Mouse (Mus musculus) thymus, postnatal 4 days (tissue): ENCODE data around the gene Xylt2.
A peak's percentile ranks its signal among the peaks of the same experiment; 100 is the strongest.
"Not testable (repeated sequence)": the region's sequence is repeated elsewhere in the genome, so short reads cannot be mapped to it uniquely, and the experiment has no call there.

ENCODE experiments used
- DNase-seq: peaks from one replicate; pipeline ENCODE4 v3.0.0; 2021

The Xylt2 gene

DNA sequence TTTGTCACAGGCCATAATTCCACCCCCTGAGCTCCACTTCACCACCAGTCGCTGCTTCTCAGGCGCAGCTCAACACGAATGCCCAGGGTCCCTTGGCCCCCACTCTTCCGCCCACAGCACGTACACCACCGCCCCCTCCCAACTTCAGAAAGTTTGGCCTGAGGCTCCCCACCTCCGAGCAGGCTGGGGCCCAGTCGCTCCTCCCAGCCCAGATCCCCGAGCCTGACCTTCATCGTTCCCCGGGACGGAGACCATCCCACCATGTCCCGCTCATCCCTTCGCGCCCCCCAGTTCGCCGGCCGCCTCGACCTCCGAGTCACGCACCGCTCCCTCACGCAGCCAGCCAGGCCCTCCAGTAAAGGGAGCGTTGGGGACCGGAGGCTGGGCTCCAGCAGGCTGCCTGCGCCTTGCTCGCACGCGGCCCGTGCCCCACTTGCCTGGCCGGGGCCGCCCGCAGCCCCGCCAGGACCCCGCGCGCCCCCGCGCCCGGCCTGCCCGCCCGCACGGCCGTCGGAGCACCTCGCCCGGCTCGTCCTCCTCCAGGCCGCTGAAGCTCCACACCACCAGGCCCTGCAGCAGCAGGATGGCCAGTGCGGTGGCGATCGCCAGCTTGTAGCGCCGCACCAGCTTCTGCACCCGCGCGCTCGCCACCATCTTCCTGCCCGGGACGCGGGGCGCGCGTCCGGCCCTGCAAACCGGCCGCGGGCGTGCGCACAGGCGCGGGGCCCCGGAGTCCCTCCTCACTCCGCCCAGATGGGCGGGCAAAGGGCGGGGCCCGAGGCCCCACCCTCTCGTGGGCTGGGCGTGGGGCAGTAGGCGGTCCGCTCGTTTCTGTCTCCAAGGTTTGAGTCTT is at the start of gene Xylt2:
Gene Xylt2 (minus strand): TSS at position 762 of the 853 bp plus-strand sequence.
- peak; percentile 96 for DNase-seq

DNA sequence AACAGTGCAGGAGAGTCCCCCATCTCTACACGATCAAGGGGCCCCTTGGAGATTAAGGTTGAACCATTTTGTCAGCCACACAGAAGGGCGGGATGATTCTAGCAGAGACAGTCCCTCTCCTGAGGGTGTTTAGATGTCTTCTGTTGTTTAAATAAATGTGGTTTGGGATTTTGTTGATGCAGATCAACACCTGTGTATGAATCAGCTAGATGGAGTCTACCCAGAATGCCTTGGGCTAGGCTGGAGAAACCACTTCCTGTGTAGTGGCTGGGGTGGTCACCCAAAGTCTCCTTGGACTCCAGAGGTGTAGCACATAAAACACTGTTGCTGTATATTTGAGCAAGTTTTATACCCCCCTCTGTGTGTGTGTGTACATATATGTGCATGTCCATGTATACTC is 41.9 kb upstream of the Xylt2 start:
- DNase-seq = peak; percentile 40

DNA sequence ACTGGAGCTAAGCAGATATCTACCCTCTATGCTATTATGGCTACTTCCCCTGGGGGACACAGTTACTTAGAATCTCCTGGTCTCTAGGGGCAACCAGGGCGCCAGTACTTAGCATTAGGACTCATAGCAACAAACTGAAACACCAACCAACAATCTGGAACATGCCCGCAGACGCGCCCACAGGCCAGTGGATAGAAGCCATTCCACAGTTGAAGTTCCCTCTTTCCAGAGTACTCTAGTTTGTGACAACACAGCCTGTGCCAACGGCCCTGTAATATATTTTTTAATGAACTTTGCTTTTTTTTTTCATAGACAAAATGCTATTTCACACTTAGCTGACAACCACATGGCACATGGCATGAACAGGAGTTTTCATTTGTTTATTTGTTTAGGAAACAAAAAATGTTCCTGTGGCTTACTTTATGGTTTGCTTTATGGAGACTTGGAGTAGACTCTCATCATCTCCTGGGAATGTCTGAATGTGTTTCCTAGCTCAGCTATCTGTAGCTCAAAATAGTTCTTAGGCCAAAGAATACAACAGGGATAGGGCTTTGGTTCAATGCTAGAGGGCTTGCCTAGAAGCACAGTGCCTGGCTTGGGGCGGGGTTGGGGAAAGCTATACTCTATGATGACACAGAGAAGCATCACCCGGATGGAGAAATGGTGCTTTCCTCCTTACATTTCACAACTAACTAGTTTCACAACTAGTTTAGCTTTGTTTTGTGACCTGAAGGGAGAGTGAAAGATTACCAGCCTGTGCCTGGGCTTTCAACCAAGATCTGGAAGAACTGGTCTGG is 41.0 kb upstream of the Xylt2 start:
- peak; percentile 16 for DNase-seq

DNA sequence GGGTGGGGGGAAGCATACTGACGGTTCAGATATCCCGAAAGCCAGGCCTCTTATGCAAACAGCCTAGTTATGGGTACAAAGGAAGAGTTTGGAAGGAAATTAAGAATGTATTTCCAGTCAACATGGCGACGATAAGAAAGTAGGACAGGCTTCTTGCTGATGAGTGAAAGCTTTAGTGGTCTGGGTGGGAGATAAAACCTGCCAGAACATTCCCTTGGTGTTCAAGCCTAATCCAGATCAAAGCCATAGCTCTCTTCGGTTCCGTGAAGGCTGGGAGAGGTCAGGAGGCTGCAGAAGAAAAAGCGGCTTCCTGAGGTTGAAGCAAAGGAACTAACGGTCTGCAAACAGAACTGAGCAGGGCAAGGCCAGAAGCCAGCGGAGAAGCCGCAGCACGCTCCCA is 39.9 kb upstream of the Xylt2 start:
- DNase-seq = peak; percentile 16

DNA sequence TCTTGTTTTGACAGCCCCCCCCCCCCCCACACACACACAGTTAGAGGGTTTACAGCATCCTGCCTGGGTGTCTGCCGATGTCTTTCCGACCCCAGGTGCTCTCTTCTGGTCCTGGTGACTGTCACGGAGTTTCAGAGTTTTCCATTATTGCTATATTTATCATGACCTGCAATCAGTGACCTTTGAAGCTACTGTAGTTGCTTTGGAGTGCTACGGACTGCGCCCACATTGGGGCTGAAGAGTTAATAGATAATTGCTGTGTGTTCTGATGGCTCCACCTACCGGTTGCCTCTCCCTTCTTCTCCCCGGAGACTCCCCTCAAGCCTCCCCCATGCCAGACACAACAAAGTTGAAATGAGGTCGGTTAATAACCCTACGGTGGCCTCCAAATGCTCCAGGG is 39.4 kb upstream of the Xylt2 start:
- DNase-seq = peak; percentile 72

DNA sequence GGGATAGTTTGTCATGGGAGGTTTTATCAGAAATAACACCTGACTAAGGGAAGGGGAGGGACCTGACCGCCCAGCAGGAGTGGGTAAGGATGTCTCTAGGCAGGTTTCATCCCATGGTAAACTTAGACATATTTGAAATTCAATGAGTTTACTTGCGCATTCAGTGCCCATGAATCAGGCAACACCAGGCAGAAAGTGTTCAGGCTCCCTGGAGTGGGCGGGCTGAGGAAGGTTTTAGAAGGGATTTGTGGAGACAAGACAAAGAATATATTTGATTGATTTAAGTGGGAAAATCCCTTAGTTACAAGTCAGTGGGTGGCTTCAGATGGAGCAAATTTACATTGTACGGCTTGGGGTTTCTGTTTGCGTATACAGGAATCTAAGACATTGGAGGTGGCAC is 38.3 kb upstream of the Xylt2 start:
- no peak for DNase-seq

DNA sequence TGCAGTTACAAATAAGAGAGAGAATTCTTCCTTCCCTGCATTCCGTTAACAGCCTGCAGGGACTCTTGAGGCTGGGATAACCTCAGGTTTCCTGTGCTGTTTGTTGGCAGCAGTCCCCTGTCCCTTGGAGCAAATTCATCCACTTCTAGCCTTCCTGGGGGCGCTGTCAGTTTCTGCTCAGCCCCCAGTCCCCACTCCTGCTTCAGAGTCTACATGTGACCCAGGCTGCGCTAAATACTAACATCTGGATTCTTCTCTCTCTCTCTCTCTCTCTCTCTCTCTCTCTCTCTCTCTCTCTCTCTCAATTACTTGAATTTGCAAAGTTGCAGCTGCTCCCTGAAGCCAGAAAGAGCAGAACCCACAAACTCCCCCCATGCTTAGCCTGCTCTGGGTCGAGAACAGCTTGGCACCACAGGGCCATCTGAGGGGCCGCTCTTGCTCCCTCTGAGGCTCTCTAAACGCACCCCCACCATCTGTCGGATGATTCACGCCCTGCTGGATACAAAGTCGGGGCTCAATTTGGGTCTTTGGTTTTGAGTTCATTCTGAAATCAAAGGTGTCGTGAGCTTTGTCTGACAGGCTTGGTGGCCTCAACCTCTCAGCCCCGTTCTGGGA is 36.0 kb upstream of the Xylt2 start:
- peak; percentile 36 for DNase-seq

DNA sequence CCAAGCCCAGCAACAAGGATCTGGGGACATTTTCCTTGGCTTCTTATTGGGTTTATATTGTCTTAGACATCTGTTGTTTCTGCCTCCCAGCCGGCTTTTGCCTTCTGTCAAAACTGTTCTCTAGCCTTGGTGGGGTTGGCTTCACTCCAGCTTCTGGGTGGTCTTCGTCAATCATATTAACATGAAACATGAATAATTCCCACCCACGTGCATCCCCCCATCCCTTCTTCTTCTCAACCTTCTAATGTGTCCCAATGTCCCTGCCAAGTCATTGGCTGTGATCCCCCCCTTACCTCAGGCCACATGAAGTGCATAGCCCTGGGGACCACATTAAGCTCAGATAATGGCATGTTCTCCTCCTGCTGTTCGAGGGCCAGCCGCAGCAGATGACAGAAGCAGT is 27.2 kb upstream of the Xylt2 start, which contains the start of gene Gm11541:
Gene Gm11541 (minus strand): TSS at position 28 of the 400 bp plus-strand sequence.
- no peak for DNase-seq

DNA sequence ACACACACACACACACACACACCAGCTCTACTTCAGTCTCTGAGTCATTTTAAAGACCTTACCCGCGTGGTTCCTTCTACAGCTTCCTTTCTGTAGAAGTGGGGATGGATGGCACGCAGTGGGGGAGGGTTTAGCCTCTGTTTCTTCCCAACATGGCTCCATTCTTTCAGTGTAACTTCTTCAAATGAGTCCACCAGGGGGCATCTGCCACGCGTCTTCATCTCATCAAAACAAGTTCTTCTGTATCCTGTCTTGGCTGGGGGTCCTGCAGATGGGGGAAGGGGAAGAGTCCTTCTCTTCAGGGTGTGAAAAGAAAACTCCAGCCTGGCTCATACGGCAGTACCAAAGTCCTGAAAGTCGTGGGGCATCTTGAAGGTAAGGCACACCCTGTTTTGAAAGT is 26.7 kb upstream of the Xylt2 start:
- DNase-seq = peak; percentile 46

DNA sequence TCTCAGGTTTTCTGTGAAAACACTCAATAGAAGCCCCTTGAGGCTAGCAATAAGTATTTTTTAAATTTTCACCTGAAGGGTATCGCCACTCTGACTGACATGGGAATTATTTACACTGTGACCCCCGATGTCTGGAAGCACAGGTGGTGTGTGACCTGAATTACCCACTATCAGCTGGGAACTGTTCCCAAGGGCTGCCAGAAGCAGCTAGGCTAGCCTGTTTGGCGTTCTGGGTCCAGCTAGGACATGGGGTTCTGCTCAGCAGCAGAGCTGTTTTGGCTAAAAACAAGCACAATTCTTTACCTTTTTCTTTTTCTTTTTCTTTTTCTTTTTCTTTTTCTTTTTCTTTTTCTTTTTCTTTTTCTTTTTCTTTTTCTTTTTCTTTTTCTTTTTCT is 24.9 kb upstream of the Xylt2 start:
- DNase-seq = no peak

DNA sequence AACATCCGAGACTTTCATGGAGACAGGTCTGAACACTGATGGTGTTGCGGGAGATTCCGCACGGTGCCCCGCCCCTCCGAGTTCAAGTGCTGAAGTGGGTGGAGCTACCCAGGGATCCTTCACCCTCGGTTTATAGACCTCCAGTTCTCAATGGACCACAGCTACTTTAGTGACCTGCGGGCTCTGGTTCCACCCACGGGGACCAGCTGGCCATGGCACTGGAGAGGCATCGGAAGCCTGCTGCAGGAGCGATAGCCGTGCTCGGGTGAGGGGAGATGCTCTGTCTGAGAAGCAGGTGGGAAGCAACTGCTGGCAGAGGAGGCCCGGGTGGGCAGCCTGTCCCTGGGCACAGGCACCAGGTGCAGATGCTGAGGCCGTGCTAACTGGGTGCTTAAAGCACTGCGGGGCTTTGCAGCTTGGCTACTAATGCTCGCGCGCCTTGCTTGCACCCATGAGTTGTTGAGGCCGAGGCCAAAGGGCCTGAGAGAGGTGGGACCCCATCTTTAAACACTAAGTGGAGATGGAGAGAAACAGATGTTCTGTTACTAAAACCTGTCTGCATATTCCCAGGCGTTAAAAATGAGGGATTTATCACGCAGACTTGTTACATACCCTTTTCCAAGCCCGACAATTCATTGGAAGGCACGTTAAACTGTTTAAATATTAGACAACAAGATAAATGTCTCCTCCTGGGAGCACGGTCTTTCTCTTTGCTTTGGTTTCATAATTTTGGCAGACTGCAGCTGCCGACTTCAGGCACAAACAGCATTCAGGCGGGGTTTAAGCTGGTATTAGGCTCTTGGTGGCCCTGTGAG is 24.3 kb upstream of the Xylt2 start:
- peak; percentile 50 for DNase-seq

DNA sequence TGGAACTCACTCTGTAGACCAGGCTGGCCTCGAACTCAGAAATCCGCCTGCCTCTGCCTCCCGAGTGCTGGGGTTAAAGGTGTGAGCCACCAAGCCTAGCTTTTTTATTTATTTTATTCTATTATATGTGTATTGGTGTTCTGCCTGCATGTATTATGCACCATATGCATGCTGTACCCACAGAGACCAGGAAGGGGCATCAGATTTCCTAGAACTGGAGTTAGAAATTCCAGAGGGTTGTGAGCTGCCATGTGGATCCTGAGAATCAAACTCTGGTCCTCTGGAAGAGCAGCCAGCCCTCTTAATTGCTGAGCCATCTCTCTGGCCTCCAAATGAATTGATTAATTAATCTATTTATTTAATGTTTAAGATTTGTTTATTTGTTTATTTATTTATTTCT is 22.1 kb upstream of the Xylt2 start:
- DNase-seq = no peak

DNA sequence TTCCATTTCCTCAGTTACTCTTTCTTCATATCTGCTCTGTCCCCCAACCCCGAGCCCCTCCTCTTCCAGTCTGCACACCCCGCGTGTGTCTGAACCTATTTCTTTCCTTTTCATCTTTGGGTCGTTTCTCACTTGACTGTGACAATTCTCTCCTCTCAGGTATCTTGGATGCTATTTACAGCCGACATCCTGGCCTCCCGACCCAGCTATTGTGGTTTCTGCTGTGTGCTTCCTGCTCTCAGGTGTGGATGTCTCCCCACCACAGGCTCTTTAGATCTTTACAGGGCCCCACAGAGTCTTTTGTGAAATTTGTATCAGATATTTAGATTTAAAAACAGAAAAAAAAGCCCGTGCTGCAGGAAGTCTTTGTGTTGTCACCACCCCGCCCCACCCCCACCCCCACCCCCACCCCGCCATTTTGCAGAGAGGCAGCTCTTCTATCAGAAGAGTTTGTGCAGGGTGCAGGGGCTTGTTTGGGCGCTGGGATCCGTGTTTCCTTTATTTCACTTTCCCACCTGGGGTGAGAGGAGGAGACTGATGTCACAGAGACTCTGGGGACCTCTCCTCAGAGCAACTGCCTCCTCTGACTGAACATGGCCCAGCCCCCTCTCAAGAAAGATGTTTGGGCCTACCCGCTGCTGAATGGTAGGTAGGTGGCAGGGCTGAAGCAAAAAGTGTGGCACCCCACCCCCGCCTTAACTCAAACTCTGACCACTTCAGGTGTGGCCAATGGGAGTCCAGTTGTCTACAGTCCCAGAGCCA is 20.6 kb upstream of the Xylt2 start:
- peak; percentile 66 for DNase-seq

DNA sequence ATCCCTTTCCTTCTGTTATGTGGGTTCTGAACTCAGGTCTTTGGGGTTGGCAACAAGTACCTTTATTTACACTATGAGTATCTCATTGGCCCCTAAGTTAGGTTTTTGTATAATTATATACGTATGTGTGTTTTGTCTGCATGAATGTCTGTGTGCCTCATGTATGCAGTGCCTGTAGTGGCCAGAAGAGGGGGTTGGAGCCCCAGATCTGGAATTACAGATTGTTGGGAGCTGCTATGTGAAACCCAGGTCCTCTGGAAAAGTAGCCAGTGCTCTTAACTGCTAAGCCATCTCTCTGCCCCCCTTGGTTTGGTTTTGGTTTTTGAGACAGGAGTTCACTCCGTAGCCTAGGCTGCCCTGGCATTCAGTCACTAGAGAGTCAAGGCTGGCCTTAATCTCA is 19.8 kb upstream of the Xylt2 start:
- peak; percentile 60 for DNase-seq

DNA sequence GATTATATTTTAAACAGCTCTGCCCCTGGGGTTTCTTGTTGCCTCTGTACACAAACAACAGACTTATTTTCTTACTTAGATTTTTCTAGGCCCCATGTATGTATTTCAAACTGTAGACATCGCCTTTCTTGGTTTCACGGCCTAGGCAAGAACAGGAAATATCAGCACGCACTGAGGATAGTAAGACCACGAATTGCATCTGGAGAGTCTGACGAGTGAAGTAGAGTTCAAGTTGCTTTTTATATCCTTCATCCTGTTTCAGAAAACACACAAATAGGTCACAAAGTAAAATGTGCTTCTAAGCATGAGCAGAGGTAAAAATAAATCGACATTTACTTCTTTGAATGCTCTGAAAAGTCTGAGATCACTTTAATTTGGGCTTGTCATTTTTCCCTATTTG is 18.2 kb upstream of the Xylt2 start:
- DNase-seq = no peak

DNA sequence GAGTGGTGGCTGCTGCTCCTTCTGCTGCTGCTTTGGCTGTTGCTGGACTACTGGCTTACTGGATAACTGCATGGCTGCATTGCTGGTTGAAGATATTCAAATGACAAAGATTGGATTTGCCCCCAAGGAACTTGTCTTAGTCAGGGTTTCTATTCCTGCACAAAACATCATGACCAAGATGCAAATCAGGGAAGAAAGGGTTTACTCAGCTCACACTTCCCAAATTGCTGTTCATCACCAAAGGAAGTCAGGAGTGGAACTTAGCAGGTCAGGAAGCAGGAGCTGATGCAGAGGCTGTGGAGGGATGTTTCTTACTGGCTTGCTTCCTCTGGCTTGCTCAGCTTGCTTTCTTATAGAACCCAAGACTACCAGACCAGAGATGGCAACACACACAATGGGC is 15.2 kb upstream of the Xylt2 start:
- DNase-seq = not testable (repeated sequence)

DNA sequence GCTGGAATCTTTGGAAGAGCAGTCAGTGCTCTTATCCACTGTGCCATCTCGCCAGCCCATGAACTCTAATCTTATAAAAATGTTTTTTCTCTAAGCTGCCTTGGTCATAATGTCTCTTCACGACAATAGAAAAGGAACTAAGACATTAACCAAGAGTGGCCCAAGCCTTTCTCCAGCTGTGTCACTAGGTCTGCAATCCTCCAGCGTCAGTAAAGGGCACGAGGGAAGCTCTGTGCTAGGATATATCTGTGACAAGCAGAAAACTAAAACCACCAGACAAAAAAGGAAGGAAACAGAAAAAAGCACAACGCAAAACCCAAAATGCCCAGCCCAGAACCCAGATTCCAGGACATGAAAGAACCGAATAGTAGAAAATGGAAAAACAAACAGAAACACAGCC is 9.9 kb upstream of the Xylt2 start:
- no peak for DNase-seq

DNA sequence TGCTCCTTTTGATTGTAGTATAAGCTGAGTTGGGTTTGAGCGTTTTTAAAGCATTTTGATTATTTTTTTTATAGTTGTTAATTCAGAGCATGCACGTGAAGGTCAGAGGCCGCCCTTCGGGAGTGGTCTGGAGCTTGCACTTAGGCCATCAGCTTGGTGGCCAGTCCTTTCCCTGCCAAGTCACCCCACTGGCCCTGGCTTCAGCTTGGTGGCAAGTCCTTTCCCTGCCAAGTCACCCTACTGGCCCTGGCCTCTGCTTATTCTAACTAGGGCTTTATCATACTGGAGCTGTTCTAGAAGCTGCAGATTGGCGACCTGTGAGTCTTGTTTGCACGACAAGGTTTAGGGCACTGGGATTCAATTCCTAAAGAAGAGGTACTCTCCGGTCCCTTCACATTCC is 5.1 kb upstream of the Xylt2 start:
- DNase-seq = no peak

DNA sequence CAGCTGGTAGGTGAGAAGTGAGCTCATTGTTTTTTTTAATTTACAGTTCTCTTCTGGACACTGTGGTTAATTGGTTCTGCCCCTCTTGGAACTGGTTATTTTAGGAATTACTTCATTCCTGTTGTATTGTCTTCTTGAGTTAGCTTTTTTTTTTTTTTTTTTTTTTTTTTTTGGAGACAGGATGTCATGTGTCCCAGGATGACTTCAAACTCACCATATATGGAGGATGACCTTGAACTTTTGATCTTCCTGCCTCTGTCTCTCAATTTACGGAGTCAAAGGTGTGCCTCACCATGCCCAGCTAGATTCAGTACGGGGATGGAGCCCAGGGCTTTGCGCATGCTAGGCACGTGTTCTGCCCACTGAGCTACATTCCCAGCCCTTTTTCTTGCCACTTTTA is 4.3 kb upstream of the Xylt2 start:
- DNase-seq = no peak

DNA sequence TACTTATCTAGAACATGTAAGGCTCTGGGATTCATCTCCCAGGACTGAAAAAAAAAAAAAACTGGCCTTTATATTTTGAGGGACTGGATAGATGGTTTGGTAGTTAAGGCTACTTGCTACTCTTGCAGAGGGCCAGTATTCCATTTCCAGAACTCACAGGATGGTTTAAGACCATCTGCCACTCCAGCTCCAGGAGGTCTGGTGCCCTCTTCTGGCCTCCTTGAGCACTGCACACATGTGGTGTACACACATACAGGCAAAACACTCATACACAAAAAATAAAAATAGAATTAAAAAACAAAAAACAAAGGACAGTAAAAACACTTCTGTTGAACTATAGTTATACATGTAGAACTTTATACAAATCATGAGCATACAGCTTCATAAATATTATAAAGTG is 3.3 kb upstream of the Xylt2 start:
- DNase-seq = peak; percentile 47

DNA sequence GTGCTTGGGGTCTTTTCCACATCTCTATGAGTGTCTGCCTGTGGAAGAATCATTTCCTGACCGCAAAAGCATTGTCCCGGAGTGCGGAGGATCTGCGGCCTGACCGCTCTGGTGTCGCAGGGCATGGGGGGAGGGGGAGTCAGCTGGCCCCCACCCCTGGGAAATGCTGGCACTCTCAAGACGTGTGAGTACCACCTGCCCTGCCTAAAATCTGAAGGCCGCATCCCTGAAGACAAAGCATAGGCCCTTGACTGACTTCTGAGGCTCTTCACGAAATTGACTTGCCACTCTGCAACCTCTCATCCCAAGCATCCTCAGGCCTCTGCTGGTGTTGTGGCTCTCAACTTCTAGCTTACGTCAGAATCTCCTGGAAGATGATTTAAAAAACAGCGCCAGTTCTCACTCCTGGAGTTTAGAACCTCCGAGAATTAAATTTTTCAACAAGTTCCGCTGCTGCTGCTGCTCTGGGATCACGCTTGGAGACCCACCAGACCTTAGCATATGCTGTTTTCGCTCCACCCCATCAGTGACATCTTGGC is 361 bp upstream of the Xylt2 start:
- no peak for DNase-seq

DNA sequence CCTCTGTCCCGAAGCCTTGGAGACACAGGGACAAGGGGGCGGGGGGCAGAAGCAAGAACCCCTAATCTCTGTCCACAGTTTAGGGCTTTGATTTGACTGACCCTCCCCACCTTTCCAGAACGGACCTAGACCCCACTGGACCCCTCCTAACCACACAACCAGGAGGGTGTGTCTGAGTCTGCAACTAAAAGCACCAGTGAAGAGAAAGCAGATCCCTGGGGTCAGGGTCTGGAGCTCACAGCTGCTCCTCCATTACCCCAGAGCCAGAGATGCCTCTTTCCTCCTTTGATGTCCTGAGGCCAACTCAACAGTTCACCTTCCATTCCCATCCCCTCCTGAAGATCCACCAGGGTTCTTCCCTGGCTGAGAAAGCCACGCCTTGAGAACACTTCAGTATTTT is 1.0 kb downstream of the Xylt2 start:
- no peak for DNase-seq
